Mouse (Mus musculus): ENCODE measurements around the gene 4933400A11Rik. TPM values are rescaled to one million over a fixed set of nuclear protein-coding genes. Genes with fewer than 3 reads are reported as not detected.
A peak's percentile ranks its signal among the peaks of the same experiment; 100 is the strongest.

Gene 4933400A11Rik
- polyA plus RNA-seq (2015; fragmentation: Nextera tagmentation; extraction: Ambion mirVana), result not detected in 2 replicates

DNA sequence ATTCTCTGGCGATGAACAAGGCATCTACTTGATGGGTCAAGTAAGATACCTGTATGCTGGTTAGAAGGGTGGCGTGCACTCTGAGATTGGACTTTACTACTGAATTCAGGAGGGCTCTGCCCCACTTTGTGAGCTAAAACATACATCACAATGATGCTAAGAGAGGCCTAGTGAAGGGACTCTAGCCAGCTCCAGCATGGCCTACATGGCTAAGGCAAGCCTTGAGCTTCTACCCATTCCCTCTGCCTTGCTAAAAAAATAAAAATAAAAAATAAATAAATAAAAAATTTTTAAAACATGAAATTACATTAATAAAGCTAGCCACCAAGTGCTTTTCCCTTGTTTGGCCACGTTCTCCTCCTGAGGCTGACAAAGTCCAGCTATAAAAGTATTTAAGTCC, at the start of gene 4933400A11Rik:
Gene 4933400A11Rik, minus strand, starts transcription at position 101 of the 400 bp plus-strand sequence.
- ATAC-seq, result no peak
- no peak within 1 kb of the TSS for H3K9ac ChIP-seq (replicated peaks)

DNA sequence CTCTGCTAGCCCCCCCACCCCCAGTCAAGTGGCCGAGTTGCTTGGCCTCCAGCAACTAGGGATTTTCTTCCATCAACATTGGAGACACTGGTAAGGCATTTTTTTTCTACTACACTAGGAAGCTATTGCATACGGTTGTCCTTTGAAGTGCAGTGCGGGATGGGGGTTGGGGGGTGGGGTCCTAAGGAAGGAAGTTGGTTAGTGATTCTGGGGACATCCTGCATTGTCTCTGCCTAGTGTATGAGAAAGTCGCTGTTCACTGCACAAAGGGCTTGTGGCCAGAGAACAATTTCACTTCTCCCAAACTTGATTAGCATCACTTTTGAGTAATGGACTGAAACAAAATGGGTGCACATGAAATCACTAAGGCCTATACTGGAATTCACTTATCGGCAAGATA, 48.7 kb upstream of the 4933400A11Rik start:
- no peaks in the 10 kb centered on the region for H3K36me3 ChIP-seq (replicated peaks; ENCODE audit: insufficient read depth, low read length)
- 36% methylated on average over 5 of the region's 5 CpGs for WGBS (ENCODE audit: insufficient replicate concordance)
- H3K9me3 ChIP-seq (ENCODE audit: low read length), result no peaks in the 10 kb centered on the region
- no peaks in the 10 kb centered on the region for H3K4me1 ChIP-seq (ENCODE audit: insufficient read depth)
- DNase-seq (peak; percentile 11), ATAC-seq (no peak)
- H3K27ac ChIP-seq (ENCODE audit: low read depth), result no peak overlapping the region
- H3K27me3 ChIP-seq (ENCODE audit: insufficient read depth, low read length), result no peaks in the 10 kb centered on the region
- H3K4me2 ChIP-seq (ENCODE audit: low read depth, low read length), result no peak overlapping the region
- TF ChIP-seq CTCF (IDR thresholded peaks at IDR 0.05; ENCODE audit: low read depth), result no peak
- no peak for TF ChIP-seq EP300 (IDR thresholded peaks at IDR 0.05; ENCODE audit: low read depth)
- H3K4me3 ChIP-seq (ENCODE audit: low read depth, low read length), result no peak overlapping the region
- H3K9ac ChIP-seq (replicated peaks), result no peak overlapping the region

More for the DNA sequence above, at the start of gene 4933400A11Rik:
- no peaks in the 10 kb centered on the region for H3K36me3 ChIP-seq (replicated peaks; ENCODE audit: insufficient read depth, low read length)
- no peak for DNase-seq
- no peak within 1 kb of the TSS for H3K27ac ChIP-seq (ENCODE audit: low read depth)
- H3K4me1 ChIP-seq (ENCODE audit: insufficient read depth), result no peaks in the 10 kb centered on the region
- H3K4me3 ChIP-seq (ENCODE audit: low read depth, low read length), result no peak within 1 kb of the TSS
- H3K9me3 ChIP-seq (ENCODE audit: low read length), result no peaks in the 10 kb centered on the region
- no peaks in the 10 kb centered on the region for H3K27me3 ChIP-seq (ENCODE audit: insufficient read depth, low read length)
- 74% methylated on average over 3 of the region's 3 CpGs for WGBS (ENCODE audit: insufficient replicate concordance)
- TF ChIP-seq CTCF (IDR thresholded peaks at IDR 0.05; ENCODE audit: low read depth) (no peak), EP300 (IDR thresholded peaks at IDR 0.05; ENCODE audit: low read depth) (no peak)
- H3K4me2 ChIP-seq (ENCODE audit: low read depth, low read length), result no peak within 1 kb of the TSS

DNA sequence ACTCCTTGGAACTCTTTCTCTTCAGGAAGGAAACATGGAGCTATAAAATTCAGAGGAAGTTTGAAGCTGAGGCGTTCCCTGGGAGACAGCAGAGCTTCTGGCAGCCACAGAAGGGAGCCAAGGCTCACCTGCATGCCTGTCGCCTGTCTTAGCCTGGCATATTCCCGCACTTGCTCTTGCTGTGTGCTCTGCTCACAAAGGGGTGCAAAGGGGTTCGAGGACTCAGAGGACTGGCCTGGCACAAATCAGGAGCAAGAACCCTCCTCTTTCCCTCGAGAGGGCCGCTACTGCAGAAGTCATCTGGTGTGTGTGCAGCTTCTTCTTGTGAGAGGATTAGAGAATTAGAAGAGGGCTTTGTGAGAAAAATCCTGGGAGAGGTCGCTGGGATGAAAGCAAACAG, 48.3 kb upstream of the 4933400A11Rik start:
- WGBS (ENCODE audit: insufficient replicate concordance), result 37% methylated on average over 7 of the region's 7 CpGs
- Histone ChIP-seq H3K9me3 (ENCODE audit: low read length) (no peaks in the 10 kb centered on the region), H3K4me1 (ENCODE audit: insufficient read depth) (no peaks in the 10 kb centered on the region), H3K27ac (ENCODE audit: low read depth) (no peak overlapping the region), H3K4me2 (ENCODE audit: low read depth, low read length) (no peak overlapping the region), H3K4me3 (ENCODE audit: low read depth, low read length) (no peak overlapping the region), H3K36me3 (replicated peaks; ENCODE audit: insufficient read depth, low read length) (no peaks in the 10 kb centered on the region), H3K27me3 (ENCODE audit: insufficient read depth, low read length) (no peaks in the 10 kb centered on the region), H3K9ac (replicated peaks) (no peak overlapping the region)
- DNase-seq (no peak), ATAC-seq (no peak)
- TF ChIP-seq CTCF (IDR thresholded peaks at IDR 0.05; ENCODE audit: low read depth) (no peak), EP300 (IDR thresholded peaks at IDR 0.05; ENCODE audit: low read depth) (no peak)

GRCm38 (mm10) chrX:169826947-169827346, 47.5 kb upstream of the 4933400A11Rik start:
- Histone ChIP-seq H3K9me3 (ENCODE audit: low read length) (no peaks in the 10 kb centered on the region), H3K27me3 (ENCODE audit: insufficient read depth, low read length) (no peaks in the 10 kb centered on the region), H3K4me2 (ENCODE audit: low read depth, low read length) (no peak overlapping the region), H3K36me3 (replicated peaks; ENCODE audit: insufficient read depth, low read length) (no peaks in the 10 kb centered on the region), H3K9ac (replicated peaks) (no peak overlapping the region), H3K27ac (ENCODE audit: low read depth) (no peak overlapping the region), H3K4me1 (ENCODE audit: insufficient read depth) (no peaks in the 10 kb centered on the region), H3K4me3 (ENCODE audit: low read depth, low read length) (no peak overlapping the region)
- ATAC-seq, result no peak
- WGBS (ENCODE audit: insufficient replicate concordance), result 74% methylated on average over 10 of the region's 10 CpGs
- no peak for TF ChIP-seq CTCF (IDR thresholded peaks at IDR 0.05; ENCODE audit: low read depth)
- TF ChIP-seq EP300 (IDR thresholded peaks at IDR 0.05; ENCODE audit: low read depth), result no peak
- no peak for DNase-seq

- no peak overlapping the region for H3K9ac ChIP-seq (replicated peaks)
- no peak for TF ChIP-seq CTCF (IDR thresholded peaks at IDR 0.05; ENCODE audit: low read depth)
- no peak for TF ChIP-seq EP300 (IDR thresholded peaks at IDR 0.05; ENCODE audit: low read depth)
- no peaks in the 10 kb centered on the region for H3K9me3 ChIP-seq (ENCODE audit: low read length)
- no peaks in the 10 kb centered on the region for H3K4me1 ChIP-seq (ENCODE audit: insufficient read depth)
- no peaks in the 10 kb centered on the region for H3K27me3 ChIP-seq (ENCODE audit: insufficient read depth, low read length)
- 67% methylated on average over 1 of the region's 1 CpGs for WGBS (ENCODE audit: insufficient replicate concordance)
- H3K36me3 ChIP-seq (replicated peaks; ENCODE audit: insufficient read depth, low read length), result no peaks in the 10 kb centered on the region
- DNase-seq (no peak), ATAC-seq (no peak)
- no peak overlapping the region for H3K4me2 ChIP-seq (ENCODE audit: low read depth, low read length)
- no peak overlapping the region for H3K4me3 ChIP-seq (ENCODE audit: low read depth, low read length)
- no peak overlapping the region for H3K27ac ChIP-seq (ENCODE audit: low read depth)
Measured at GRCm38 (mm10) chrX:169813673-169814072, 34.2 kb upstream of the 4933400A11Rik start.

DNA sequence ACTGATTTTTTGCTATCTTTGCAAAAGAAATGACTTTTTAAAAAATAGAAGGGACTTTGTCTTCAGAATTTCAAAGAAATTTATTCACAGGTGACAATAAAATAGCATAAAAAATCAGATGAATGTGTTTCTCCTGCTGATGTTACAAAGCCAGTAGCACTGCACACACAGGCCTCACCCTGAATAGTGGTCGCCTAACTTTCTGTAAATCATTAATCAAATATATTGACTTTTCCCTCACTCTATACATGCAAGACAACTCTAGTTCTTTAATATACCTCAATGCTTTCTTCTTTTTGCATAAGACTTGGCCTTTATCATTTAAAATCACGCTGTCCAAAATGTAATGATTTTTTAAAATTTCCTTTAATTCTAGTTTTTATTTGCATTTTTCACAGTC, 32.3 kb upstream of the 4933400A11Rik start:
- ATAC-seq, result no peak
- WGBS (ENCODE audit: insufficient replicate concordance), result 62% methylated on average over 2 of the region's 2 CpGs
- Histone ChIP-seq H3K9me3 (ENCODE audit: low read length) (no peaks in the 10 kb centered on the region), H3K27me3 (ENCODE audit: insufficient read depth, low read length) (no peaks in the 10 kb centered on the region), H3K4me3 (ENCODE audit: low read depth, low read length) (no peak overlapping the region), H3K4me2 (ENCODE audit: low read depth, low read length) (no peak overlapping the region), H3K27ac (ENCODE audit: low read depth) (no peak overlapping the region), H3K4me1 (ENCODE audit: insufficient read depth) (no peaks in the 10 kb centered on the region), H3K36me3 (replicated peaks; ENCODE audit: insufficient read depth, low read length) (no peaks in the 10 kb centered on the region), H3K9ac (replicated peaks) (no peak overlapping the region)
- no peak for TF ChIP-seq CTCF (IDR thresholded peaks at IDR 0.05; ENCODE audit: low read depth)
- no peak for TF ChIP-seq EP300 (IDR thresholded peaks at IDR 0.05; ENCODE audit: low read depth)
- DNase-seq, result no peak

- H3K27ac ChIP-seq (ENCODE audit: low read depth), result no peak overlapping the region
- TF ChIP-seq CTCF (IDR thresholded peaks at IDR 0.05; ENCODE audit: low read depth), result no peak
- no peak for TF ChIP-seq EP300 (IDR thresholded peaks at IDR 0.05; ENCODE audit: low read depth)
- no peaks in the 10 kb centered on the region for H3K4me1 ChIP-seq (ENCODE audit: insufficient read depth)
- ATAC-seq, result no peak
- no peak for DNase-seq
- WGBS (ENCODE audit: insufficient replicate concordance), result 57% methylated on average over 5 of the region's 5 CpGs
- no peaks in the 10 kb centered on the region for H3K9me3 ChIP-seq (ENCODE audit: low read length)
- H3K9ac ChIP-seq (replicated peaks), result no peak overlapping the region
- no peak overlapping the region for H3K4me3 ChIP-seq (ENCODE audit: low read depth, low read length)
- H3K4me2 ChIP-seq (ENCODE audit: low read depth, low read length), result no peak overlapping the region
- no peaks in the 10 kb centered on the region for H3K27me3 ChIP-seq (ENCODE audit: insufficient read depth, low read length)
- H3K36me3 ChIP-seq (replicated peaks; ENCODE audit: insufficient read depth, low read length), result no peaks in the 10 kb centered on the region
Measured at GRCm38 (mm10) chrX:169811318-169811717, 31.9 kb upstream of the 4933400A11Rik start.

All from liver, postnatal 0 days (tissue).